30 mouse cellular contexts compared by ENCODE assay signal in genomic region chr3:68616363-68616762, GRCm38 (mm10).
DNase-seq lines count a peak whose midpoint lies in the region; ATAC-seq and TF ChIP-seq lines count a peak whose summit lies in the region.
"Had no signal": no experiment of that assay in that cellular context is flagged by ENCODE, and none has a peak within 500 bp of the region (broad histone marks: within the 10 kb centered on the region; RNA-seq: fewer than 3 reads in every experiment).

No protein-coding gene starts in this region.

- H3K36me3 ChIP-seq in lung, postnatal 0 days (ENCODE audit: insufficient read depth, low read length) = peaks cover 6% of the 10 kb centered on the region; the same call in 1 of the 2 replicates
- 0 out of 2 replicates have a peak, but pooled peaks cover under 1% of the 10 kb centered on the region for H3K36me3 ChIP-seq in liver, embryonic 11.5 days (ENCODE audit: control insufficient read depth, insufficient read depth, low read length)
- H3K36me3 ChIP-seq in midbrain, embryonic 11.5 days (ENCODE audit: control insufficient read depth, insufficient read depth, low read length) = peaks cover 6% of the 10 kb centered on the region; the same call in 1 of the 2 replicates
- H3K36me3 ChIP-seq: G1E; limb, embryonic 13.5 days had no signal

- DNase-seq in lung, postnatal 10 days = peak; percentile 33
- no peak for DNase-seq in lung, postnatal 0 days (ENCODE audit: low spot score)
- DNase-seq in c-Kit-positive CD71-positive TER-119-negative erythroid progenitor cells, embryonic 14.5 days (ENCODE audit: low read depth) = peak; percentile 15
- peak; percentile 54 for DNase-seq in liver, embryonic 11.5 days (ENCODE audit: low spot score)
- DNase-seq in spleen, postnatal 36 days (ENCODE audit: low spot score in 2 of 2) = no peak
- no peak for DNase-seq in midbrain, embryonic 11.5 days (ENCODE audit: low spot score, missing footprints)
- DNase-seq: adrenal gland, adult 8-10 months; B cell, adult 2 months; cerebellum, adult 9-10 months; gastrocnemius, postnatal 10 days; heart, adult 2 months; kidney, adult 9 months; kidney, postnatal 25 days; lung, adult 2 months; midbrain, embryonic 14.5 days; retina, postnatal 1 day; right cerebral cortex, postnatal 25 days; spleen, adult 18-20 months; thymus, adult 18-20 months; thymus, postnatal 36 days had no signal

- no peak overlapping the region for H3K4me2 ChIP-seq in lung, postnatal 0 days (replicated peaks; ENCODE audit: low read depth, low read length)
- peak overlapping the region; percentile 21; the same call in 1 of the 2 replicates for H3K4me2 ChIP-seq in liver, embryonic 11.5 days
- no peak overlapping the region for H3K4me2 ChIP-seq in midbrain, embryonic 11.5 days
- H3K4me2 ChIP-seq: hindbrain, embryonic 14.5 days; limb, embryonic 13.5 days had no signal

- no peak overlapping the region for H3K27ac ChIP-seq in lung, postnatal 0 days (ENCODE audit: low read length)
- no peak overlapping the region for H3K27ac ChIP-seq in liver, embryonic 11.5 days (ENCODE audit: low read depth, low read length)
- no peak overlapping the region for H3K27ac ChIP-seq in midbrain, embryonic 11.5 days (ENCODE audit: low read depth, low read length)
- H3K27ac ChIP-seq: forebrain, embryonic 10.5 days; heart, adult 2 months; hindbrain, embryonic 14.5 days; limb, embryonic 13.5 days; macrophage had no signal

- WGBS in lung, postnatal 0 days = 77% methylated on average over 12 of the region's 12 CpGs
- WGBS in liver, embryonic 11.5 days = 43% methylated on average over 12 of the region's 12 CpGs
- WGBS in midbrain, embryonic 11.5 days = 89% methylated on average over 12 of the region's 12 CpGs

- no peaks in the 10 kb centered on the region for H3K9me3 ChIP-seq in lung, postnatal 0 days (ENCODE audit: low read length)
- no peaks in the 10 kb centered on the region for H3K9me3 ChIP-seq in liver, embryonic 11.5 days (ENCODE audit: control insufficient read depth, low read length)
- H3K9me3 ChIP-seq in midbrain, embryonic 11.5 days (ENCODE audit: control insufficient read depth, low read length) = no peaks in the 10 kb centered on the region
- H3K9me3 ChIP-seq: forebrain, embryonic 10.5 days; limb, embryonic 13.5 days had no signal

- TF ChIP-seq CTCF in lung, postnatal 0 days (IDR thresholded peaks at IDR 0.05) = no peak

- H3K27me3 ChIP-seq in lung, postnatal 0 days (replicated peaks; ENCODE audit: insufficient read depth, low read length) = no peaks in the 10 kb centered on the region
- no peaks in the 10 kb centered on the region for H3K27me3 ChIP-seq in liver, embryonic 11.5 days (replicated peaks; ENCODE audit: control insufficient read depth, insufficient read depth, low read length)
- H3K27me3 ChIP-seq in midbrain, embryonic 11.5 days (ENCODE audit: control insufficient read depth, insufficient read depth, low read length) = no peaks in the 10 kb centered on the region
- H3K27me3 ChIP-seq: CH12.LX; limb, embryonic 13.5 days had no signal

- no peak overlapping the region for H3K9ac ChIP-seq in lung, postnatal 0 days (replicated peaks; ENCODE audit: low read depth)
- H3K9ac ChIP-seq in liver, embryonic 11.5 days (ENCODE audit: low read depth, low read length) = no peak overlapping the region
- H3K9ac ChIP-seq in midbrain, embryonic 11.5 days (ENCODE audit: low read length) = no peak overlapping the region
- H3K9ac ChIP-seq: hindbrain, embryonic 14.5 days; limb, embryonic 13.5 days had no signal

- H3K4me1 ChIP-seq in lung, postnatal 0 days (ENCODE audit: insufficient read depth, low read depth, low read length) = no peaks in the 10 kb centered on the region
- H3K4me1 ChIP-seq in liver, embryonic 11.5 days (replicated peaks; ENCODE audit: control insufficient read depth, insufficient read depth, low read length) = no peaks in the 10 kb centered on the region; the same call in 1 of the 2 replicates
- H3K4me1 ChIP-seq in midbrain, embryonic 11.5 days (ENCODE audit: control insufficient read depth, insufficient read depth, low read length) = peaks cover 5% of the 10 kb centered on the region
- H3K4me1 ChIP-seq: limb, embryonic 13.5 days had no signal

- no peak for TF ChIP-seq EP300 in lung, postnatal 0 days (IDR thresholded peaks at IDR 0.05)

- H3K4me3 ChIP-seq in lung, postnatal 0 days (ENCODE audit: low read depth, low read length) = no peak overlapping the region
- no peak overlapping the region for H3K4me3 ChIP-seq in liver, embryonic 11.5 days (ENCODE audit: low read depth, low read length)
- no peak overlapping the region for H3K4me3 ChIP-seq in midbrain, embryonic 11.5 days (ENCODE audit: low read depth, low read length)
- H3K4me3 ChIP-seq: forebrain, embryonic 10.5 days; heart, adult 2 months; limb, embryonic 13.5 days had no signal

- ATAC-seq in lung, postnatal 0 days = no peak
- ATAC-seq in liver, embryonic 11.5 days (replicated peaks; ENCODE audit: low FRiP score) = peak; percentile 72
- peak; percentile 52 for ATAC-seq in megakaryocyte progenitor cell, adult 5-6 weeks (replicated peaks; ENCODE audit: poor library complexity)
- no peak for ATAC-seq in midbrain, embryonic 11.5 days (ENCODE audit: low FRiP score)
- ATAC-seq: activated CD4-positive, CD25-positive, alpha-beta regulatory T cell, adult 4 months; forebrain, embryonic 16.5 days; inflammation-experienced regulatory T-cells, adult 6 months had no signal

Comparison
In these comparisons a context has a peak if more than half of its experiments do, and no peak if none do; other contexts are left out.
1. DNase-seq: peak in lung, postnatal 10 days (single experiment), c-Kit-positive CD71-positive TER-119-negative erythroid progenitor cells, embryonic 14.5 days (single experiment) and liver, embryonic 11.5 days (single experiment); none in lung, postnatal 0 days (single experiment), spleen, postnatal 36 days (0 of 2) and midbrain, embryonic 11.5 days (single experiment).
2. ATAC-seq: peak in liver, embryonic 11.5 days (single experiment) and megakaryocyte progenitor cell, adult 5-6 weeks (single experiment); none in lung, postnatal 0 days (single experiment) and midbrain, embryonic 11.5 days (single experiment).